Mouse (Mus musculus) B cell, adult 2 months (primary cell): ENCODE measurements around the gene Arl15.

Experiments used
- DNase-seq, 2 experiments: peaks; one replicate each; pipeline ENCODE4 v3.0.0; 2022

Arl15 gene

GRCm38 (mm10) chr13:114162753-114163152, 368.4 kb downstream of the Arl15 start:
- no peak for DNase-seq

- no peak for DNase-seq
Observed at GRCm38 (mm10) chr13:114165616-114166015, 371.3 kb downstream of the Arl15 start.

- DNase-seq, result no peak
Observed at GRCm38 (mm10) chr13:114166439-114167183, 372.3 kb downstream of the Arl15 start.

- DNase-seq, result no peak
Observed at GRCm38 (mm10) chr13:114170061-114170460, 375.8 kb downstream of the Arl15 start.

- DNase-seq, result no peak
Observed at GRCm38 (mm10) chr13:114171465-114171864, 377.2 kb downstream of the Arl15 start.

GRCm38 (mm10) chr13:114188107-114188506, 393.8 kb downstream of the Arl15 start:
- no peak for DNase-seq

- DNase-seq, result no peak
Observed at GRCm38 (mm10) chr13:114188801-114189200, 394.5 kb downstream of the Arl15 start.

- DNase-seq, result no peak
Observed at GRCm38 (mm10) chr13:114189441-114189840, 395.1 kb downstream of the Arl15 start.

- no peak for DNase-seq
Observed at GRCm38 (mm10) chr13:114190898-114191297, 396.6 kb downstream of the Arl15 start.

GRCm38 (mm10) chr13:114198252-114198799, 404.0 kb downstream of the Arl15 start:
- DNase-seq, result no peak

- no peak for DNase-seq
Observed at GRCm38 (mm10) chr13:114199746-114200145, 405.4 kb downstream of the Arl15 start.

- no peak for DNase-seq
Observed at GRCm38 (mm10) chr13:114200545-114200944, 406.2 kb downstream of the Arl15 start.

GRCm38 (mm10) chr13:114202806-114203570, 408.7 kb downstream of the Arl15 start:
- no peak for DNase-seq
